Mouse (Mus musculus) kidney, postnatal 0 days (tissue): ENCODE results near the gene Prok1. TPM values are rescaled to one million over a fixed set of nuclear protein-coding genes. Genes with fewer than 3 reads are reported as not detected.

Experiments
- ATAC-seq: fragments of 200-750 bp; cut with Nextera tagmentation; replicated peaks from 2 replicates; pipeline ENCODE4 v1.8.0; 2017; ENCODE audit warnings: low read depth, moderate number of reproducible peaks, moderate TSS enrichment, moderate library complexity; ENCODE audit not compliant: low FRiP score
- DNase-seq: peaks from one replicate; pipeline ENCODE4 v3.0.0-alpha.2; 2016; ENCODE audit warnings: low spot score
- H3K27ac ChIP-seq: fragments of 300-500 bp; sonication (generic); 2 replicates; pipeline ENCODE4 v1.5.1; 2014; ENCODE audit warnings: mild to moderate bottlenecking
- H3K27me3 ChIP-seq: fragments of 300-500 bp; sonication (generic); 2 replicates; pipeline ENCODE4 v1.6.1; 2014; ENCODE audit warnings: low read length, mixed read lengths; ENCODE audit not compliant: insufficient read depth
- H3K36me3 ChIP-seq: fragments of 300-500 bp; sonication (generic); 2 replicates; pipeline ENCODE4 v1.6.1; 2014; ENCODE audit warnings: low read length, mixed read lengths; ENCODE audit not compliant: insufficient read depth
- H3K4me1 ChIP-seq: fragments of 300-500 bp; sonication (generic); replicated peaks from 2 replicates; pipeline ENCODE4 v1.6.1; 2014; ENCODE audit warnings: antibody characterized with exemption, low read length, mixed read lengths; ENCODE audit not compliant: insufficient read depth
- H3K4me2 ChIP-seq: fragments of 300-500 bp; sonication (generic); 2 replicates; pipeline ENCODE4 v1.6.1; 2014; ENCODE audit warnings: mild to moderate bottlenecking, low read length, moderate library complexity, mixed read lengths
- H3K4me3 ChIP-seq: fragments of 300-500 bp; sonication (generic); replicated peaks from 2 replicates; pipeline ENCODE4 v1.5.1; 2014; ENCODE audit warnings: low read depth, low read length
- H3K9ac ChIP-seq: fragments of 300-500 bp; sonication (generic); 2 replicates; pipeline ENCODE4 v1.6.1; 2014; ENCODE audit warnings: low read depth, low read length
- H3K9me3 ChIP-seq: fragments of 300-500 bp; sonication (generic); replicated peaks from 2 replicates; pipeline ENCODE4 v1.6.1; 2016; ENCODE audit warnings: low read length, inconsistent platforms, mixed read lengths
- CTCF ChIP-seq: IDR thresholded peaks from 2 replicates; pipeline ENCODE4 v1.5.1; 2016; ENCODE audit warnings: antibody characterized with exemption, low read depth, mild to moderate bottlenecking, moderate library complexity
- WGBS: fragments of 180-500 bp; shearing (Covaris S2); extraction: QIAGEN DNeasy Blood & Tissue Kit; methylation state at CpG from one replicate; pipeline ENCODE4 v1.1.7; 2014; 5-methylcytosine and 5-hydroxymethylcytosine counted together
- polyA plus RNA-seq: library from polyadenylated mRNA; unstranded; fragments of >200 nt; fragmentation: Nextera tagmentation; extraction: Ambion mirVana; gene quantifications from 2 replicates; pipeline ENCODE4 v1.2.1, GENCODE M21; 2015

Prok1 gene
- polyA plus RNA-seq, 1 experiment from 2014 or later: 0.09 TPM

GRCm38 (mm10) chr3:107231202-107231601 is 8.3 kb downstream of the Prok1 start:
- Histone ChIP-seq H3K4me2 (no peak overlapping the region), H3K9me3 (no peaks in the 10 kb centered on the region), H3K4me3 (no peak overlapping the region), H3K36me3 (no peaks in the 10 kb centered on the region), H3K4me1 (0 out of 2 replicates have a peak, but pooled peaks cover 3% of the 10 kb centered on the region), H3K27me3 (no peaks in the 10 kb centered on the region), H3K9ac (no peak overlapping the region), H3K27ac (no peak overlapping the region)
- ATAC-seq (no peak), DNase-seq (no peak)
- 20% methylated on average over 4 of the region's 4 CpGs for WGBS
- TF ChIP-seq CTCF: no peak

DNA sequence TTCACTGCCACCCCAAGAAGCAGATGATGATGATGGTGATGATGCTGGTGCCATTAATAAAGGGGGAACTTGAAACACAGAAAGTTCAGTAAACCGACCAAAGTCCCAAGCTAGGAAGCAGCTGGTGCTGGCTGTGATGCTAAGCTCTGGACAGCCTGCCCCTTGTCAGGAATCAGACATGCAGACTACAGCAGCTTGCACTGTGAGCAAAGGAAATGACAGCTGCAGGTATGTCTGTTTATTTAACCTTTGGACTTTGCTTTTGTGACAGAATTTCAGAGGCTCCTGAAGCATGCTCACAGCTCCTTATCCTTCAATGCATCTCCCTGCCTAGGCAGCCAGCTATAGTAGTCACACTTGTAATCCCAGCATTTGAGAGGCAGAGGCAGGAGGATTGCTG is 9.0 kb downstream of the Prok1 start, which contains the start of gene A630076J17Rik:
Gene A630076J17Rik (plus strand): TSS at position 88 of the 400 bp plus-strand sequence.
- Histone ChIP-seq H3K9me3 (no peaks in the 10 kb centered on the region), H3K27me3 (no peaks in the 10 kb centered on the region), H3K4me2 (no peak within 1 kb of the TSS), H3K4me1 (0 out of 2 replicates have a peak, but pooled peaks cover 3% of the 10 kb centered on the region), H3K9ac (no peak within 1 kb of the TSS), H3K27ac (no peak within 1 kb of the TSS), H3K36me3 (no peaks in the 10 kb centered on the region), H3K4me3 (no peak within 1 kb of the TSS)
- peak; percentile 61; the same call in 1 of the 2 replicates for ATAC-seq
- TF ChIP-seq CTCF: no peak
- 10% methylated on average over 1 of the region's 1 CpGs for WGBS
- peak; percentile 10 for DNase-seq

GRCm38 (mm10) chr3:107229822-107230221 is 9.7 kb downstream of the Prok1 start:
- Histone ChIP-seq H3K9ac (no peak overlapping the region), H3K36me3 (no peaks in the 10 kb centered on the region), H3K4me3 (no peak overlapping the region), H3K4me2 (no peak overlapping the region), H3K4me1 (0 out of 2 replicates have a peak, but pooled peaks cover 3% of the 10 kb centered on the region), H3K27me3 (no peaks in the 10 kb centered on the region), H3K27ac (no peak overlapping the region), H3K9me3 (no peaks in the 10 kb centered on the region)
- ATAC-seq (no peak), DNase-seq (no peak)
- 35% methylated on average over 5 of the region's 5 CpGs for WGBS
- TF ChIP-seq CTCF: no peak

DNA sequence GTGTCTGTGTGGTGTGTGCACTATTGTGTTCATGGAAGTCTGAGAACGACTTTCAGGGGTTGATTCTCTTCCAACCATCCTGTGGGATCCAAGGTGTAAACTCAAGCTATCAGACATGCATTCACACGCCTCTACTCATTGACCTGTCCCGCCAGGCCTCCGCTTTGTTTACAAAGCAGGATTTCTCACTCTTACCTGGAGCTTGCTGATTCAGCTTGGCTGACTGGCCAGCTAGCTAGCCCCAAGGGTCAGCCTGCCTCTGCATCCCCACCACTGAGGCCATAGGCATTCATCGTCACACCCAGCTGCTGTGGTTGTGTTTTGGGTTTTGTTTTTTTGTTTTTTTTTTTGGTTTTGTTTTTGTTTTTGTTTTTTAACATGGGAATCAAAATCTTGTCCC is 10.3 kb downstream of the Prok1 start:
- Histone ChIP-seq H3K27ac (no peak overlapping the region), H3K9me3 (no peaks in the 10 kb centered on the region), H3K9ac (no peak overlapping the region), H3K4me2 (no peak overlapping the region), H3K36me3 (no peaks in the 10 kb centered on the region), H3K4me3 (no peak overlapping the region), H3K4me1 (0 out of 2 replicates have a peak, but pooled peaks cover 3% of the 10 kb centered on the region), H3K27me3 (no peaks in the 10 kb centered on the region)
- no peak for TF ChIP-seq CTCF
- DNase-seq (no peak), ATAC-seq (no peak)
- WGBS: 81% methylated on average over 5 of the region's 5 CpGs

DNA sequence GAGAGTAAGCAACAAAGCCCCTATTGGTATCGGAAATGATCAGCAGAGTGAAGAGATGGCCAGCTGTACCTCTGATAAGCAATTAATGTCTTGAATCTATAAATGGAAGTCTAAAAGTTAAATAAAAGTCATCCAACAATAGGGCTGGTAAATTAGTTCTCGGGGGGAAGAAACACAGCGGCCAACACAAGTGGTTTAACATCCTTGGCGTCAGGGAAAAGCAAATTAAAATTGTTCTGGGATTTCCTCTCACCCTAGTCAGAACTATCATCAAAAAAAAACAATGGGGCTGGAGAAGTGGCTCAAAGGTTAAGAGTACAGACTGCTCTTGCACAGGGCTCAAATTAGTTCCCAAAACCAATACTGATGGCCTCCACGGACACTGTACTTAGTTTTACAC is 13.7 kb downstream of the Prok1 start:
- no peaks in the 10 kb centered on the region for H3K27me3 ChIP-seq
- H3K27ac ChIP-seq: no peak overlapping the region
- WGBS: 80% methylated on average over 5 of the region's 5 CpGs
- no peaks in the 10 kb centered on the region for H3K36me3 ChIP-seq
- H3K4me2 ChIP-seq: no peak overlapping the region
- H3K9me3 ChIP-seq: no peaks in the 10 kb centered on the region
- no peak for ATAC-seq
- H3K4me3 ChIP-seq: no peak overlapping the region
- H3K4me1 ChIP-seq: no peaks in the 10 kb centered on the region
- no peak for TF ChIP-seq CTCF
- no peak overlapping the region for H3K9ac ChIP-seq
- no peak for DNase-seq

GRCm38 (mm10) chr3:107223230-107223629 is 16.3 kb downstream of the Prok1 start:
- WGBS: 59% methylated on average over 1 of the region's 1 CpGs
- Histone ChIP-seq H3K9me3 (no peaks in the 10 kb centered on the region), H3K4me2 (no peak overlapping the region), H3K27ac (no peak overlapping the region), H3K4me1 (no peaks in the 10 kb centered on the region), H3K27me3 (no peaks in the 10 kb centered on the region), H3K4me3 (no peak overlapping the region), H3K9ac (no peak overlapping the region), H3K36me3 (no peaks in the 10 kb centered on the region)
- no peak for TF ChIP-seq CTCF
- DNase-seq: no peak
- ATAC-seq: no peak

- no peaks in the 10 kb centered on the region for H3K27me3 ChIP-seq
- H3K4me1 ChIP-seq: no peaks in the 10 kb centered on the region
- no peak for TF ChIP-seq CTCF
- DNase-seq (no peak), ATAC-seq (no peak)
- H3K4me3 ChIP-seq: no peak within 1 kb of the TSS
- no peaks in the 10 kb centered on the region for H3K36me3 ChIP-seq
- H3K4me2 ChIP-seq: no peak within 1 kb of the TSS
- no peak within 1 kb of the TSS for H3K27ac ChIP-seq
- no peak within 1 kb of the TSS for H3K9ac ChIP-seq
- 77% methylated on average over 10 of the region's 10 CpGs for WGBS
- no peaks in the 10 kb centered on the region for H3K9me3 ChIP-seq
Measured at GRCm38 (mm10) chr3:107221608-107222007, 17.9 kb downstream of the Prok1 start, which contains the start of gene Cym. Gene Cym, minus strand, starts transcription at chr3:107221732.
